Mouse (Mus musculus) yolk sac, embryonic 10.5 days (tissue): ENCODE measurements around the gene Cd37.

Source experiments
- DNase-seq: peaks from one replicate; pipeline ENCODE4 v3.0.0-alpha.2; 2017; ENCODE audit warnings: low spot score

The Cd37 gene

GRCm38 (mm10) chr7:45234922-45235571, 3.9 kb downstream of the Cd37 start:
- peak; percentile 76 for DNase-seq

DNA sequence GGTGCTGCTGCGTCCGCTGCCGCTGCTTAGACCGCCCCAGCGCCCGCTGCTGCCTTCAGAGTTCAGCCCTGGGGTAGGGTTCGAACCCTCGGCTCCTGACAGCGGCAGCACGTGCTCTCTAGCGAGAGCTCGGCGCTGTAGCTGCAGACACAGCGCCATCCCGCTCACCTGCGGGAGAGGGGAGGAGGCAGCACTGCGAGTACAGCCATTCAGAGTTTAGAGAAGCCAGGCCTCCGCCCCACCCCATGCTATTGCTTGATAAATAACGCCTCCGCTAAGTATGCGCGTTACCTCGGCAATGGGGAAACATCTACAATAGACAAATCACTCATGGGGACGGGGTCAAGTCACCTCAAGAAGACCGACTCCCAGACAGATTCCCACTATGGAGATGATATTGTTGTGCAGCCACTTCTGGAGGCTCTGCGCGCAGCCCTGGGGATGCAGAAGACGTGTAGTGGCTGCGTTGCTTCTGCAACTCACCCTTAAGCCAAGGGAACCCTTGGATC, 4.5 kb downstream of the Cd37 start:
- peak; percentile 27 for DNase-seq

DNA sequence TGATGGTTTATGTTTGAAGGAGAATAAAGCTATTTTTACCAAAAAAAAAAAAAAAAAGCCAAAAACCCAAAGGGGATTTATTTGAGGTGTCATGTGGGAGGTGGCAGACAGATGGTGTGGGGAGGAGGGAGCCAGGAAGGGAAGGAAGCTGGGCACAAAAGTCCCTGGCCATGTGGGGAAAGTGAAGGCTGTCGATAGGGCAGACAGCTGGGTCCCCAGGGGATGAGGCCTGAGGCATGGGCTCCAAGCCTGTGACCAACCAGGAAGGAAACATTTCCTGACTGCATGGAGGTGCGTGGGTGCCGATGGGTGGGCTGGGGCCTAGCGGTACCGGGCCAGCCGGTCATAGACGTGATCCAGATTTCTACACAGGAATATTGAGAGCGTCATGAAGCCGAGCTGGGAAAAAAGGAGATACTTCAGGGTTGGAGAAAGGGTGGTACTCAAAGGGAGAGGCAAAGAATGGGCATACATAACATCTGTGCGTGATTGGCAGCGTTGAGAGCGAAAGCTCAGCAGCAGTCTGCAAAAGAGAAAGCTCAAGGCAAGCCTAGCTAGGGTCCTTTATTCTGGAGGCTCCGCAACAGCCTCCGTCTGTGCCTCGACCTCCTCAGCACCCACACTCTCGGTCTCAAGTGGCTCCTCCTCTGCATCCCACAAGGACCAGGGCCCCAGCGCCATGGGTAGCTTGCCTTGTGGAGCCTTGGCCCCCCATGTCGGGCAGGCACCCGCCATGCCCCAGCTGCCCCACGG, 5.2 kb downstream of the Cd37 start:
- DNase-seq = no peak

- DNase-seq = no peak
Measured at GRCm38 (mm10) chr7:45232716-45233465, 6.0 kb downstream of the Cd37 start.

GRCm38 (mm10) chr7:45231941-45232340, 7.0 kb downstream of the Cd37 start:
- DNase-seq = no peak

DNA sequence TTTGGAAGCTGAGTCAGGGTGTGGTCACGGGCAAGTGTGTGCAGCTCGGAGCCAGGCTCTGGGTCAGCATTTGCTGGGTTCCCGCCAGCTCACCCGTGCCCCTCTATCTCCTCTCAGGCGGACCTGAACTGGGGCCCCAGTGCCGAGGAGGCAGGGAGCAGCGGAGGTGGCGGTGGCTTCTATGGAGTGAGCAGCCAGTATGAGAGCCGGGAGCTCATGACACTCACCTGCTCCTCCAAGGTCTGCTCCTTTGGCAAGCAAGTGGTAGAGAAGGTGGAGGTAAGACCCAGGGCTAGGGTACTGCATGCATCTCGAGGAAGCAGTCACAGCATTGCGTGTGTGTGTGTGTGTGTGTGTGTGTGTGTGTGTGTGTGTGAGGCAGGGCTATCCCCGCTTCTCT, 7.7 kb downstream of the Cd37 start:
- DNase-seq = no peak

GRCm38 (mm10) chr7:45229459-45230203, 9.3 kb downstream of the Cd37 start:
- DNase-seq = no peak

GRCm38 (mm10) chr7:45229046-45229445, 9.9 kb downstream of the Cd37 start:
- no peak for DNase-seq

DNA sequence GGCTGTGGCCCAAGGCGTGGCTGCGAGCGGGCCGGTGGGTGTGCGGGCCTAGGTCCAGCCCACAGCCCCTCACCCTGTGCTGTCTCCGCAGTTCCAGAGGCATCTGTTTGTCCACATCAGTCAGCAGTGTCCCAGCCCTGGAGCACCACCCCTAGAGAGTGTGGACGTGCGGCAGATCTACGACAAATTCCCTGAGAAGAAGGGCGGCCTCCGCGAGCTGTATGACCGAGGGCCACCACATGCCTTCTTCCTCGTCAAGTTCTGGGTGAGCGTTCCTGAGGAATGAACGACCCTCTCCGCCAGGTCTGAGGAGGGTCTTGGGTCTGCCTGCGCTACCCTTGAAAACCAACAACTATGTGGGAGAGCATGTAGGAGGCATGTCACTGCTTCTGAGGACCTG, 10.4 kb downstream of the Cd37 start:
- DNase-seq = no peak

DNA sequence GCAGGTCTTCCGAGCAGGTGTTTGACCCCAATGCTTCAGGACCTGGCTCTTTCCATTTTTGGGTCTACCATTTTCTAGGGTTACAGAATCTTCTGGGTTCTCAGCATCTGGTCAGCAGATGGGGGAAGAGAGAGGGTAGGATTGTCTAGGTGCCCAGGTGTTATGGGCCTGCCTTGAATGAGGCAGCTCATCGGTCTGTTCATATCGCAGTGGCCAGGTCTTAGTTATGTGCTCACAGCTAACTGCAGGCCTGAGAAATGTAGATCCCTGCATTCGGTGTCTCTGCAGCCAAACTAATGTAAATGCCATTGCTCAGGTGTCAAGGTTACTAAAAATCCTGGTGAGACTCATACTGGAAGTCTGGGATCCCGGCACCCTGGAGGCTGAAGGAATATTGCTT, 12.5 kb downstream of the Cd37 start:
- DNase-seq = no peak

- DNase-seq = no peak
Measured at GRCm38 (mm10) chr7:45224826-45225225, 14.1 kb downstream of the Cd37 start.

DNA sequence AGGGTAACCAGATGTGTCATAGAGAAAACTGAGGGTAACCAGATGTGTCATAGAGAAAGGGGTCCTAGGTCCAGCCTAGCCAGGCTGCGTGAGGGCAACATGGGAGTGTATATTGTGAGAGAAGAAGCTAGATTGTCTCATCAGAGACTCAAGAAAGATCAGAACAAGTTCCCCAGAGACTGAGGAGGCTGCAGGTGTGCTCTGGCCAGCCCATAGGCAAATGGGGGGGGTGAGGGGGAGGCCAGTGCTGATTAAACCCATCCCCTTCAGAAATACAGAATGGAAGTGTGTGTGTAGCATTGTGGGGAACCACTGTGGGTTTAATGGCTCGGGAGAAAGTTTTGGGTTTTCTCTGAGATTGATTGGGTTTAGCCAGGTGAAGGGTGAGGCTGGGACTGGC, 17.2 kb downstream of the Cd37 start:
- DNase-seq = no peak

DNA sequence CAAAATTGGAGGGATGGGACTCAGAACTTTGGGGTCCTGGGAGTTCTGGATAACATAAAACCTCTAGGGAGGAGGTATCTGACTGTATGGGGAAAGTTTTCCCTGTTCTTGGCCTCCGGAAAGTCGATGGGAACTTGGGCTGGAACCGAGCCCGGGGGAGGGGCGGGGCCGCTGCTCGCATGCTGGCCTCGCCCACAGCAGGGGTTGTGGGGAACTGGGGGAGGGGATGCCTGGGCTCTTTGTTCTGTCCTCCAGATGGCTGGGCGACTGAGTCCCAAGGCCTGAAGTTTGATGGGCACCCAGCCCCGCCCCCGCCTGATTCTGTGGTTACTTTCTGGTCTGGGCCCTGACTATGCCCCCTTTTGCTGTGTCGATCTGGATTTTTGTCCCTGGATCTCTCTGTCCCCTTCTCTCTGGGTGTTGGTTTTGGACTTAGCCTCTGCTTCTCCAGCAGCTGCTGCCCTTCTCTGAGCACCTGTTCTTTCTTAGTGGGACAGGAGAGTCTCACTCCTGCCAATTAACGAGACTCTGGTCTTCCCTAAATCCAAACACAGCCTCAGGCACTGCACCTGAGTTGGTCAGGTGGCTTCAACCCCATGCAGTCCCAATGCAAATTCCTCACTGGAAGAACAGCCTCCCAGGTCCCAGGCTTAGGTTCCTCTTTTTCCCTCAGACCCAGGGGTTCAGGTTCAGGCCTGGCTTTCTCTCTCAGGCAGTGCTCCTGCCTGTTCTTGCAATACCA, 22.3 kb downstream of the Cd37 start:
- DNase-seq = peak; percentile 74

DNA sequence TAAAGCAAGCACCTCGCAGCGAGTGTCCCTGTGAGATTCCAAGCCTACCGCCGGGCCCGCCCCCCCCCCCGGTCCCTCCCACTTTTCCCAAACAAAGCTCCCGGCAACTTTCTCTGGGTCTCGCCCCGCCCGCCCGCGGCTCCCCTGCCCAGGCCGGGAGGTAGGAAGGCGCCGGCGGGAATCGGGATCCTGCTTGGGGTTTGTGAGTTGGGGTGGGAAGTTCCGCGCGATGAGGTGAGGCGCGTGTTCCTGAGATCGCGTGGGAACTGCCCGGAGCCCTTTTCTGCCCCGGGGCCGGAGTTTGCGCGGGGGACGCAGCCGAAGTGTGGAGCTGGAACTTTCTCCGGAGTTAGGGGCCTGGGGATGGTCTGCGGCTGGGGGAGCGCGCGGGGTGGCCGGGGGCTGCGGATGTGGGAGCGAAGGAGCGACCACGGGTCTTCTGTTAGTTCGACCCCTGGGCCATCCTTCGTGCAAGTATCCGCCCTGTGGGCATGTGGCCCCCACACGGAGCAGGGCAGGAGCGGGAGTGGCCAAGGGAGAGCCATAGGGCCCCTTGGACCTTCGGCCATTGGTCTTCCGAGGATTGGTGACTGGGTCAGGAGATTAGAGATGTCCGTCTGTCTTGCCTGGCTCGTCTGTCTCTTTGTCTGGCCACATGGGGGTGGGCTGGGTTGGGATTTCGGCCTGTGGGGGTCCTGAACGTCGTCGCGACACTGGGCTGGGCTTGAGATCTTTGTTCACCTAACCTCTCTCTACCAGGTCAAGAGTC, 23.1 kb downstream of the Cd37 start, which contains the start of gene Tead2:
Gene Tead2 (plus strand): TSS at position 81 of the 769 bp plus-strand sequence.
- peak; percentile 74 for DNase-seq

DNA sequence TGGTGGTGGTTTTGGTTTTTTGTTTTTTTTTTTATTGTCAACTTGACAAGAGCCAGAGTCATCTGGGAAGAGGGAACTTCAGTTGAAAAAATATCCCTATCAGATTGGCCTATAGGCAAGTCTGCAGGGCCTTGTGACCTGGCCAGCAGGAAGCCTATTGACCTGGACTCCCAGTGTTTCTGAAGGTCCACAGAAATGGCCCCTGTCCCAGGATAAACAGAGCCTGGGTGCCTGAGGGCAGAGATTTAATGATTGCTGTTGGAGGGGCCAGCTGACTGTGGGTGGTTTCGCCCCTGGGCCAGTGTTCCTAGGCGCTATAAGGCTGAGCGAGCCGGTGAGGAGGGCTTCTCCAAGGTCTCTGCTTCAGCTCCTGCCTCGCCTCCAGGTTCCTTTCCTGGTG, 25.2 kb downstream of the Cd37 start:
- no peak for DNase-seq

- no peak for DNase-seq
Measured at GRCm38 (mm10) chr7:45212356-45212755, 26.6 kb downstream of the Cd37 start.

DNA sequence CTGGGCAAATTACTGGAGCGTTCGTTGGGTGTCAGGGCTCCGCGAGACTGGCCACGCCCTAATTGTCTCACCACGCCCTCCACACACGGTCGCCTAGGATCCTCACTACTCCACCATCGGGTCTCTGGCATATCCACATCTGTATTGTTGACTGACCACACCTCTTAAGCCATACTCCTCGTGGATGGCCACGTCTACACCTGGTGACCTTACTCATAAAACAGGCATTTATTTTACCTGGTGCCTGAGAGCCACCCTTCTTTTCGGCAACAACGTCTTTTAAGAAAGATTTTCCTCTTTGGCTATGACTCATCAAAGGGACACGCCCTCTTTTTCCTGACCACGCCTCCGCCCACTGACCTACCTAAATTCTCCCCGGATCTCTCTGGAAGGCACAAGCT, 27.1 kb downstream of the Cd37 start, which contains the start of gene Dkkl1:
Gene Dkkl1 (minus strand): TSS at position 297 of the 401 bp plus-strand sequence.
- no peak for DNase-seq

GRCm38 (mm10) chr7:45211070-45211469, 27.8 kb downstream of the Cd37 start:
- no peak for DNase-seq

DNA sequence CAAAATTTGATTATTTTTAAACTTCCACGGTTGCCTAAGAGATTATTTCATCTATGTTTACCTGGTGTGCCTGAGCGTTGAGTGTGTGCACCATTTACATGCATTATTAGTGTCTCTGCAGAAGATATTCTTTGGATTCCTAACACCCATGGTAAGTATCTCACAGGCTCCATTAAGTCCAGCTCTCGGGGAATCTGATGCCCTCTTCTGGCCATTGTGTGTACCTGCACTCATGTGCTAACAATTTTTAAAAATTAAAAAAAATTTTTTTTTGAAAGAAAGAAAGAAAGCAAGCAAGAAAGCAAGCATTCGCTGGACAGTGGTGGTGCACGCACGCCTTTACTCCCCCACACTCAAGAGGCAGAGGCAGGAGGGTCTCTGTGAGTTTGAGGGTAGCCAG, 30.7 kb downstream of the Cd37 start:
- DNase-seq = no peak

DNA sequence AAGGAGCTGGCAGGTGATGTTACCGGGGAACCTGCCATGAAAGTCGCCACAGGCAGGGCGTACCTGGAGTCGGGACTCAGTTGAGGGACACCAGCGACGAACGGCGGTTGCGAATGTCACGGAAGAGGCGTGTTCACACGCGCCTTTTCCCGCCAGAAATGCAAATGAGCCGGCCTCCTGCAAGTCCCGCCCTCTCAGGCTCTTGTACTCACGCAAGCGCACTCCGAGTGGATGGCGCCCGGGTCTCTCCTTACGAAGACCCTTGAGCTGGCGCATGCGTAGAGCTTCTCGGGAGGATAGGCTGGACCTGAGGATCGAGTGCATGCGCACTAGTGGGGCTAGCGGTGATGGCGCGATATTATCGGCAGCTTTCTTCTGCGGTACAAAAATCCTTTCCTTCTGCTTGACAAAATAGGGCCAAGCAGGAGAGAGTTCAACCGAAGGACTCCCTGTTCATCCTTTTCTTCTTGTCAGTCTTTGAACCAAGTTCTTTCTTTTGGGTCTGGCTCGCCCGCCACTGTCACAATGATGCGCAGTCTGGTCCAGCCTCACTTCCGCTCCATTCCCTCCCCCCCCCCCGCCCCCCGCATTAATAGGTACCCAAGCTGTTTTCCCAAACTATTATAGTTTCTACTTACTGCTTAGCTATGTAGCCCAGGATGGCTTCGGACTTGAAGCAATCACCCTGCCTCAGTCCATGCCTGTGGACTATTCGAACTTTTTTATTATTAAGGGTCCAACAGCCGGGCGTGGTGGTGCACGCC, 34.4 kb downstream of the Cd37 start, which contains the start of gene Ccdc155:
Gene Ccdc155 (minus strand): TSS at position 513 of the 764 bp plus-strand sequence.
- DNase-seq = peak; percentile 96
